Mouse (Mus musculus) brown adipose tissue, adult 24 weeks (tissue): ENCODE results near the gene Tet1. TPM values are rescaled to one million over a fixed set of nuclear protein-coding genes. Genes with fewer than 3 reads are reported as not detected.
A peak's percentile ranks its signal among the peaks of the same experiment; 100 is the strongest.

Experiments
- H3K27ac ChIP-seq: fragments of 200-500 bp; replicated peaks from 2 replicates; pipeline ENCODE4 v1.5.1; 2012; ENCODE audit warnings: low read depth, mild to moderate bottlenecking, low read length
- H3K4me1 ChIP-seq: fragments of 200-500 bp; 2 replicates; pipeline ENCODE4 v1.6.1; 2012; ENCODE audit warnings: low read length, mixed read lengths; ENCODE audit not compliant: control insufficient read depth, insufficient read depth, insufficient read length
- H3K4me3 ChIP-seq: fragments of 200-500 bp; 2 replicates; pipeline ENCODE4 v1.5.1; 2012; ENCODE audit warnings: low read depth, mild to moderate bottlenecking, low read length, moderate library complexity; ENCODE audit not compliant: insufficient read depth
- polyA plus RNA-seq: library from polyadenylated mRNA; stranded (reverse); fragments of >200 nt; gene quantifications from 2 replicates; pipeline ENCODE4 v1.2.4, GENCODE M21; 2012; ENCODE audit not compliant: missing spikeins, insufficient read depth, insufficient read length

Gene Tet1
- polyA plus RNA-seq, 1 experiment: 0.12 TPM

DNA sequence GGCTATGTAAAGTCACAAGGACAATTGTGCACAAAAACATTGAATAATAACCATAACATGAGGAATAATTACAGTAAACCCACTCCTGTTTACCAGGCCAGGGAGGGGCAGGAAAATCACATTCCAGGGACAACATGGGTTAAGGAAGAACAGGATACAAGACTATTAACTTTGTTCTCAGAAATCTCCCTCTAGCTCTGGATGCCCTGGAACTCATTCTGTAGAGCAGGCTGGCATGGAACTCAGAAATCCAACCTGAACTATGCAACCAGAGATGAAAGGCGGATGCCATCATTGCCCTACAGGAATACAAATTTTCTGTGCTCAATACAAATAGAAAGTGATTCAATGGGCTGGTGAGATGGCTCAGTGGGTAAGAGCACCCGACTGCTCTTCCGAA lies 11.4 kb downstream of the Tet1 start:
- Histone ChIP-seq H3K4me1 (no peaks in the 10 kb centered on the region), H3K4me3 (no peak overlapping the region), H3K27ac (no peak overlapping the region)

DNA sequence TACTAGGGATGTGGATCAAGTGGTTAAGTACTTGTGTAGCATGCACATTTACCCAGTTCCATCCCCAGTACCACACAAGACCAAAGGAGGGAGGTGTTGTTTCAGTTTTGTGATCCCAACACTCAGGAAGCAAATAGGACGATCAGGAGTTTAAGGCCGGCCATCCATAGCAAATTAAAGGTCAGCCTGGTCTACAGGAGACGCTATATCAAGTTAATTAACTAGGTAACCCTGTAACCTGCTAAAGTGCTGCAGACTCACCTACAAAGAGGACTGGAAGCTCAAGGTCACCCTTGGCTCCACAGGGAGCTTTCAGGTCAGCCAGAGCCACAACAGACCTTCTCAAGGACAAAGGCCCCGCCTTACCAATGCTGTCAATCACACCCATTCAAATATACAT lies 12.0 kb downstream of the Tet1 start:
- H3K4me3 ChIP-seq: no peak overlapping the region
- H3K4me1 ChIP-seq: no peaks in the 10 kb centered on the region
- no peak overlapping the region for H3K27ac ChIP-seq

GRCm38 (mm10) chr10:62896035-62896434 lies 12.8 kb downstream of the Tet1 start:
- no peaks in the 10 kb centered on the region for H3K4me1 ChIP-seq
- no peak overlapping the region for H3K4me3 ChIP-seq
- no peak overlapping the region for H3K27ac ChIP-seq

DNA sequence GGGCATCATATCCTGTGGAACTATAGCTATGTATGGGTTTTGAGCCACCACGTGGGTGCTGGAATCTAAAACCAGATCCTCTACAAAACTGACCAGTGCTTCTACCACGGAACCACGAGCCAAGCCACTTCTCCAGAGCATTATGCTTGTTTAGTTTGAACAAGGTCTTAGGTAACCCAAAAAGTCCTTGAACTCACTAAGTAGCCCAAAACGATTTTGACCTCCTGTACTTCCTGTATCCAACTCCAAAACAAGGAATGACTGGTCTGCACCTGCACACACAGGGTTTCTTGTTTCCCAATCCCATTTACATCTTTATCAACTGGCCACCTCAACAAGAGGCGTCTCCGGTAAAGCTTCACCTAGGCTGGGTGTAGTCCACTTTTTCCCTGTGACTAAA lies 13.4 kb downstream of the Tet1 start:
- Histone ChIP-seq H3K4me1 (no peaks in the 10 kb centered on the region), H3K4me3 (no peak overlapping the region), H3K27ac (no peak overlapping the region)

GRCm38 (mm10) chr10:62894447-62894846 lies 14.3 kb downstream of the Tet1 start:
- H3K4me1 ChIP-seq: no peaks in the 10 kb centered on the region
- H3K4me3 ChIP-seq: no peak overlapping the region
- no peak overlapping the region for H3K27ac ChIP-seq

DNA sequence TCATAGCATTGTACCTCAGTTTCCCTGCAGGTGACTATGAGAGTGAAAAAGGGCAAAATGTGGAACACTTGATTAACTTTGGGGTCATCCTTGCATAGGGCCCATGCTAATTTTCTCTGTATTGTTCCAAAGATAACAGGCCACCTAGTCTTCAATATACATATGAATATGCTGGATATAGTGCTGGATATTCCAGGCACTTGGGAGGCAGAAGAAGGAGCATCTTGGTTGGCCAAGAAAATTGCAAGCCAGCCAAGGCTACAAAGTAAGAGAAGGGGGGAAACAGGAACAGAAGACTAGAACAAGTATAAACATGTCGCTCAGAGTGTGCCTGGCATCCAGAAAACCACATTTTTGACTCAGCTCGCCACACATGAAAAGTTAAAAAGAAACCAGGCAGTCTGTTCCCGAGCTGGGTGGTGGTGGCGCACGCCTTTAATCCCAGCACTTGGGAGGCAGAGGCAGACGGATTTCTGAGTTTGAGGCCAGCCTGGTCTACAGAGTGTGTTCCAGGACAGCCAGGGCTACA lies 15.4 kb downstream of the Tet1 start:
- Histone ChIP-seq H3K4me1 (no peaks in the 10 kb centered on the region), H3K4me3 (no peak overlapping the region)

GRCm38 (mm10) chr10:62892549-62893232 lies 16.1 kb downstream of the Tet1 start:
- no peaks in the 10 kb centered on the region for H3K4me1 ChIP-seq
- no peak overlapping the region for H3K27ac ChIP-seq
- H3K4me3 ChIP-seq: no peak overlapping the region

More for the DNA sequence above, 15.4 kb downstream of the Tet1 start:
- H3K27ac ChIP-seq: no peak overlapping the region

GRCm38 (mm10) chr10:62891025-62891424 lies 17.8 kb downstream of the Tet1 start:
- Histone ChIP-seq H3K4me3 (no peak overlapping the region), H3K27ac (no peak overlapping the region), H3K4me1 (no peaks in the 10 kb centered on the region)

DNA sequence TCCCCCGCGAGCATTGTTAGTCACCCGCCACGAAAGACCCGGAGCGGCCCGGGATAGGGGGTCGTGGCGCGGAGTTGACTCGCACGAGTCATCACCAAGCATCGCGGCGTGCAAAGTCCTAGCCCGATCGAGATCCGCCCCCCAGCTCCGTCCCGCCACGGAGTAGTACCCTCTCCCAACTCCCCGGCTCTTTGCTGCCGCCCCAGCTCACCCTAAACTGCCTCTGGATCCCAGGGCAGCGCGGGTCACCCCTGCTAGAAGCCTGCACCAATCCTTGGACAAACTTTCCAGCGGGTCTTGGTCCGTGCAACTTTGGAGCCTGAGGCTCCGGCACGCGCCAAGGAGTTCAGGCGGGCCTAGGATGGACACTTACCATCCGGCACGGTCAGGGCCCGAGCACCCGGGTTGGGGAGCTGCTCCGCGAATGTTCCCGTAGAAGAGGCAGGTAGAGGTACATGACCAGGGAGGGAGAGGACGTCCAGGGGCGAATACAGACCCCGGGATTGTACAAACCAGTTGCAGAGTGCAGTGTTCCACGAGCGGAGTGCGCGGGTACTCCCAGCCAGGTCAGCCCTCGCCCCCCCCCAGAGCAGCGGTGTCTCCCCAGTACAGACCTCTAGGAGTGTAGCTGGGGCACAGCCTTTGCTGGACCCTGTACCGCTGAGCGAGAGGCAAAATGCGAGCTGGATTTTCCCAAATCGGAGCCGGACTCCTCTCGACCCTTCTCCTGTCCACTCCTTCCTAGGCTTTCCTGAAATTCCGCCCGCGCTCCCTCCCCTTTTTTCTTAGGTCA lies 21.8 kb downstream of the Tet1 start:
- peak overlapping the region; percentile 50 for H3K4me3 ChIP-seq
- no peaks in the 10 kb centered on the region for H3K4me1 ChIP-seq
- no peak overlapping the region for H3K27ac ChIP-seq

- Histone ChIP-seq H3K27ac (no peak overlapping the region), H3K4me1 (no peaks in the 10 kb centered on the region)
These were observed 22.6 kb downstream of the Tet1 start for GRCm38 (mm10) chr10:62885969-62886798.

DNA sequence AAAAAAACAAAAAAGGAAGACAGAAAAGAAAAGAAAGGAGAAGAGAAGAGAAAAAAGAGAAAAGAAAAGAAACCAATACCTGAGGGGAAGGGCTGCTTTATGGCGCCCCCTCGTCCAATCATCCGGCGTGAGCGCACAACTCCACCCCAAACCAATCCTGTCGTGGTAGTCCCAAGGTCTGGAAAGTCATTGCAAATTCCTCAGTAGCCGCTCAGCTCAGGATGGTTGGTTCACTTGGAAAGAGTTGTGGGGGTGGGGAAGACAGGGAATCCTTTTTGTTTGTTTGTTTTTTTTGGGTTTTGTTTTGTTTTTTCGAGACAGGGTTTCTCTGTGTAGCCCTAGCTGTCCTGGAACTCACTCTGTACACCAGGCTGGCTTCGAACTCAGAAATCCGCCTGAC lies 23.3 kb downstream of the Tet1 start:
- Histone ChIP-seq H3K4me3 (peak overlapping the region; percentile 50), H3K4me1 (no peaks in the 10 kb centered on the region), H3K27ac (no peak overlapping the region)

More at GRCm38 (mm10) chr10:62885969-62886798, 22.6 kb downstream of the Tet1 start:
- peak overlapping the region; percentile 50 for H3K4me3 ChIP-seq

- Histone ChIP-seq H3K4me3 (no peak overlapping the region), H3K4me1 (no peaks in the 10 kb centered on the region), H3K27ac (no peak overlapping the region)
These were observed 24.3 kb downstream of the Tet1 start for GRCm38 (mm10) chr10:62884517-62884916.

DNA sequence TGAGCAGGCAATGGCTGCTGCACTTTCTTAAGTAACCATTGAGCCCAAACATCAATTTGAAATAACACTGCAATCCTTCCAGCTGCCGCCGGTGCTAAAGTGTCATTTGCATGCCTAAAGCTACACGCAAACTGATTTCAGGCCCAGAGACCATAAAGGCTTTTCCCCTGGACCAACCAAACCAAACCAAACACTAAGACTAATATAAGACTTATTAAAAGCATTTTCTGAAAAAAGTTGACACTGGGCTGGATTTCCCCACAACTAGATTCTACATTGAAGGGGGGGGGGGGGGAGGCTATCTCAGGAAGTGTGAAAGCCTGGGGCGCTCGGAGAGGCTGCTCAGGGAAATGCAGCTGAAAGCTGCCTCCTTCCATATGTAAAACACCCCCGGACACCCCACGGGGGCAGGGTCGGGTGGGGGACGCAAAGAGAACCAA lies 24.8 kb downstream of the Tet1 start:
- Histone ChIP-seq H3K4me3 (no peak overlapping the region), H3K27ac (no peak overlapping the region), H3K4me1 (no peaks in the 10 kb centered on the region)

GRCm38 (mm10) chr10:62881211-62881610 lies 27.6 kb downstream of the Tet1 start:
- Histone ChIP-seq H3K4me1 (no peaks in the 10 kb centered on the region), H3K27ac (no peak overlapping the region), H3K4me3 (no peak overlapping the region)

- Histone ChIP-seq H3K4me3 (no peak overlapping the region), H3K27ac (no peak overlapping the region), H3K4me1 (no peaks in the 10 kb centered on the region)
These were observed 30.7 kb downstream of the Tet1 start for GRCm38 (mm10) chr10:62878056-62878455.
